Mouse (Mus musculus): ENCODE results near the gene Cobl. TPM values are rescaled to one million over a fixed set of nuclear protein-coding genes. Genes with fewer than 3 reads are reported as not detected.

The Cobl gene
- total and polyA plus RNA-seq, 3 experiments, result 13.2 to 18.0 (median 14.7) TPM

- Histone ChIP-seq H3K4me1 (ENCODE audit: control insufficient read depth, insufficient read depth, low read length) (0 out of 2 replicates have a peak, but pooled peaks cover 1% of the 10 kb centered on the region), H3K27me3 (ENCODE audit: control insufficient read depth, insufficient read depth, low read length) (no peaks in the 10 kb centered on the region; the same call in 1 of the 2 replicates), H3K4me3 (no peak overlapping the region), H3K9ac (ENCODE audit: low read depth, low read length) (no peak overlapping the region), H3K36me3 (ENCODE audit: control insufficient read depth, insufficient read depth, low read length) (no peaks in the 10 kb centered on the region), H3K27ac (no peak overlapping the region), H3K79me2 (replicated peaks; ENCODE audit: control insufficient read depth, insufficient read depth, low read length) (no peaks in the 10 kb centered on the region)
- DNase-seq, result no peak
- TF ChIP-seq POLR2A (IDR thresholded peaks at IDR 0.05; ENCODE audit: insufficient read depth, low read depth, low read length) (no peak), CTCF (IDR thresholded peaks at IDR 0.05) (no peak), EP300 (IDR thresholded peaks at IDR 0.05; ENCODE audit: insufficient read depth, low read depth, low read length) (no peak)
- WGBS, result 64% methylated on average over 1 of the region's 1 CpGs
- intact Hi-C loops (cut with DNase I), result no loop called here
Observed at GRCm38 (mm10) chr11:12411950-12412349, 52.8 kb downstream of the Cobl start.

GRCm38 (mm10) chr11:12411075-12411807 is 53.5 kb downstream of the Cobl start:
- intact Hi-C loops (cut with DNase I), result no loop called here
- H3K27me3 ChIP-seq (ENCODE audit: control insufficient read depth, insufficient read depth, low read length), result no peaks in the 10 kb centered on the region; the same call in 1 of the 2 replicates
- 86% methylated on average over 4 of the region's 4 CpGs for WGBS
- 0 out of 2 replicates have a peak, but pooled peaks cover 1% of the 10 kb centered on the region for H3K4me1 ChIP-seq (ENCODE audit: control insufficient read depth, insufficient read depth, low read length)
- H3K27ac ChIP-seq, result no peak overlapping the region
- no peak overlapping the region for H3K4me3 ChIP-seq
- no peaks in the 10 kb centered on the region for H3K36me3 ChIP-seq (ENCODE audit: control insufficient read depth, insufficient read depth, low read length)
- no peak for TF ChIP-seq CTCF (IDR thresholded peaks at IDR 0.05)
- TF ChIP-seq EP300 (IDR thresholded peaks at IDR 0.05; ENCODE audit: insufficient read depth, low read depth, low read length), result no peak
- no peak for TF ChIP-seq POLR2A (IDR thresholded peaks at IDR 0.05; ENCODE audit: insufficient read depth, low read depth, low read length)
- H3K79me2 ChIP-seq (replicated peaks; ENCODE audit: control insufficient read depth, insufficient read depth, low read length), result no peaks in the 10 kb centered on the region
- no peak overlapping the region for H3K9ac ChIP-seq (ENCODE audit: low read depth, low read length)
- DNase-seq, result no peak

DNA sequence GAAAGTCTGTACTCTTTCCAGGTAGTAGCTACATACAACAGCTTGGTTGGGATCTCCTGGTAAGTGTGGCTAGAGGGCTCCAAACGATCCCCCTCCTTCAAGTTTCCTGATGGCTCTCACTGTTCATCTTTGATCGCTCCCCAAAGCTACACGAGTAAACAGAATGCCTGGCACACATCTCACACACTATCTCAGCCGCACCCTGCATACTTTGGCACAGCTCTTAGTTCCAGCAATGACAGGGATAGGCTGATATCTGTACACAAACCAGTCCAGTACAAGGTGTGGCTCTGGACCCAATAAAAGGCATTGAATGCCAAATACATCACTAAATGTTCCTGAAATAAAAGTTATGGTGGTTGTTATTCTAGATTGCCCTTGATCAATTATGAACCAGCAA is 55.3 kb downstream of the Cobl start:
- intact Hi-C loops (cut with DNase I), result no loop called here
- DNase-seq, result peak in 1 of 2 experiments; percentile 23
- Histone ChIP-seq H3K27ac (no peak overlapping the region), H3K27me3 (ENCODE audit: control insufficient read depth, insufficient read depth, low read length) (no peaks in the 10 kb centered on the region; the same call in 1 of the 2 replicates), H3K79me2 (replicated peaks; ENCODE audit: control insufficient read depth, insufficient read depth, low read length) (no peaks in the 10 kb centered on the region), H3K4me3 (no peak overlapping the region), H3K4me1 (ENCODE audit: control insufficient read depth, insufficient read depth, low read length) (0 out of 2 replicates have a peak, but pooled peaks cover 1% of the 10 kb centered on the region), H3K9ac (ENCODE audit: low read depth, low read length) (no peak overlapping the region), H3K36me3 (ENCODE audit: control insufficient read depth, insufficient read depth, low read length) (no peaks in the 10 kb centered on the region)
- WGBS, result 37% methylated on average over 4 of the region's 4 CpGs
- TF ChIP-seq POLR2A (IDR thresholded peaks at IDR 0.05; ENCODE audit: insufficient read depth, low read depth, low read length) (no peak), EP300 (IDR thresholded peaks at IDR 0.05; ENCODE audit: insufficient read depth, low read depth, low read length) (no peak), CTCF (IDR thresholded peaks at IDR 0.05) (no peak)

GRCm38 (mm10) chr11:12407834-12408233 is 56.9 kb downstream of the Cobl start:
- Histone ChIP-seq H3K27me3 (ENCODE audit: control insufficient read depth, insufficient read depth, low read length) (no peaks in the 10 kb centered on the region; the same call in 1 of the 2 replicates), H3K36me3 (ENCODE audit: control insufficient read depth, insufficient read depth, low read length) (no peaks in the 10 kb centered on the region), H3K27ac (no peak overlapping the region), H3K9ac (ENCODE audit: low read depth, low read length) (no peak overlapping the region), H3K4me3 (no peak overlapping the region), H3K79me2 (replicated peaks; ENCODE audit: control insufficient read depth, insufficient read depth, low read length) (no peaks in the 10 kb centered on the region), H3K4me1 (ENCODE audit: control insufficient read depth, insufficient read depth, low read length) (0 out of 2 replicates have a peak, but pooled peaks cover 1% of the 10 kb centered on the region)
- WGBS, result 84% methylated on average over 6 of the region's 6 CpGs
- TF ChIP-seq POLR2A (IDR thresholded peaks at IDR 0.05; ENCODE audit: insufficient read depth, low read depth, low read length) (no peak), CTCF (IDR thresholded peaks at IDR 0.05) (no peak), EP300 (IDR thresholded peaks at IDR 0.05; ENCODE audit: insufficient read depth, low read depth, low read length) (no peak)
- no peak for DNase-seq
- intact Hi-C loops (cut with DNase I), result no loop called here

GRCm38 (mm10) chr11:12399903-12400302 is 64.9 kb downstream of the Cobl start:
- no peaks in the 10 kb centered on the region for H3K4me1 ChIP-seq (ENCODE audit: control insufficient read depth, insufficient read depth, low read length)
- no peak overlapping the region for H3K4me3 ChIP-seq
- no peaks in the 10 kb centered on the region for H3K79me2 ChIP-seq (replicated peaks; ENCODE audit: control insufficient read depth, insufficient read depth, low read length)
- DNase-seq, result no peak
- H3K27me3 ChIP-seq (ENCODE audit: control insufficient read depth, insufficient read depth, low read length), result no peaks in the 10 kb centered on the region
- H3K9ac ChIP-seq (ENCODE audit: low read depth, low read length), result no peak overlapping the region
- no peak overlapping the region for H3K27ac ChIP-seq
- intact Hi-C loops (cut with DNase I), result loop anchor here (5.0 kb wide), 1 partner anchor 32 kb away; no protein-coding TSS in a partner anchor
- TF ChIP-seq EP300 (IDR thresholded peaks at IDR 0.05; ENCODE audit: insufficient read depth, low read depth, low read length), result no peak
- TF ChIP-seq CTCF (IDR thresholded peaks at IDR 0.05), result no peak
- no peak for TF ChIP-seq POLR2A (IDR thresholded peaks at IDR 0.05; ENCODE audit: insufficient read depth, low read depth, low read length)
- H3K36me3 ChIP-seq (ENCODE audit: control insufficient read depth, insufficient read depth, low read length), result no peaks in the 10 kb centered on the region
- WGBS, result 62% methylated on average over 2 of the region's 2 CpGs

- no peaks in the 10 kb centered on the region for H3K27me3 ChIP-seq (ENCODE audit: control insufficient read depth, insufficient read depth, low read length)
- TF ChIP-seq EP300 (IDR thresholded peaks at IDR 0.05; ENCODE audit: insufficient read depth, low read depth, low read length), result no peak
- TF ChIP-seq POLR2A (IDR thresholded peaks at IDR 0.05; ENCODE audit: insufficient read depth, low read depth, low read length), result no peak
- TF ChIP-seq CTCF (IDR thresholded peaks at IDR 0.05), result no peak
- no peak overlapping the region for H3K4me3 ChIP-seq
- no peak overlapping the region for H3K9ac ChIP-seq (ENCODE audit: low read depth, low read length)
- no peak for DNase-seq
- no peak overlapping the region for H3K27ac ChIP-seq
- H3K36me3 ChIP-seq (ENCODE audit: control insufficient read depth, insufficient read depth, low read length), result no peaks in the 10 kb centered on the region
- no peaks in the 10 kb centered on the region for H3K79me2 ChIP-seq (replicated peaks; ENCODE audit: control insufficient read depth, insufficient read depth, low read length)
- intact Hi-C loops (cut with DNase I), result loop anchor here (5.0 kb wide), 1 partner anchor 36 kb away; no protein-coding TSS in a partner anchor
- H3K4me1 ChIP-seq (ENCODE audit: control insufficient read depth, insufficient read depth, low read length), result peaks cover 3% of the 10 kb centered on the region; the same call in 1 of the 2 replicates
Observed at GRCm38 (mm10) chr11:12396196-12396595, 68.6 kb downstream of the Cobl start.

Measured in heart, adult 2 months (tissue).